Mouse (Mus musculus): Measurements from ENCODE around the gene Olfr670. TPM values are rescaled to one million over a fixed set of nuclear protein-coding genes. Genes with fewer than 3 reads are reported as not detected.
"Not testable (repeated sequence)": the region's sequence is repeated elsewhere in the genome, so short reads cannot be mapped to it uniquely, and the experiment has no call there.

Olfr670 gene
- not detected in 2 replicates for polyA plus RNA-seq (2015; fragmentation: Nextera tagmentation; extraction: Ambion mirVana)

- WGBS: 65% methylated on average over 1 of the region's 1 CpGs
- no peak within 1 kb of the TSS for H3K4me3 ChIP-seq
- no peak within 1 kb of the TSS for H3K27ac ChIP-seq (replicated peaks)
- no peaks in the 10 kb centered on the region for H3K4me1 ChIP-seq (replicated peaks)
- H3K9ac ChIP-seq: no peak within 1 kb of the TSS
- H3K36me3 ChIP-seq: no peaks in the 10 kb centered on the region
- no peaks in the 10 kb centered on the region for H3K9me3 ChIP-seq
- ATAC-seq (ENCODE audit: low FRiP score, low read depth): no peak
- H3K27me3 ChIP-seq: no peaks in the 10 kb centered on the region
- no peak within 1 kb of the TSS for H3K4me2 ChIP-seq
Observed at GRCm38 (mm10) chr7:104962520-104962919, at the start of gene Olfr670. Gene Olfr670 (minus strand): TSS chr7:104962620.

- Histone ChIP-seq H3K4me1 (replicated peaks) (no peaks in the 10 kb centered on the region), H3K27me3 (no peaks in the 10 kb centered on the region), H3K9ac (no peak within 1 kb of the TSS), H3K4me2 (no peak within 1 kb of the TSS), H3K4me3 (no peak within 1 kb of the TSS), H3K9me3 (no peaks in the 10 kb centered on the region), H3K36me3 (no peaks in the 10 kb centered on the region), H3K27ac (replicated peaks) (no peak within 1 kb of the TSS)
- ATAC-seq (ENCODE audit: low FRiP score, low read depth): no peak
Observed at GRCm38 (mm10) chr7:105001929-105002328, 39.5 kb upstream of the Olfr670 start, which contains the start of gene Olfr672. Gene Olfr672 (minus strand): TSS chr7:105002029.

- WGBS: 75% methylated on average over 1 of the region's 1 CpGs
- H3K4me2 ChIP-seq: no peak within 1 kb of the TSS
Observed at GRCm38 (mm10) chr7:104979026-104979425, 16.6 kb upstream of the Olfr670 start, which contains the start of gene Olfr671. Gene Olfr671 (minus strand): TSS chr7:104979126.

DNA sequence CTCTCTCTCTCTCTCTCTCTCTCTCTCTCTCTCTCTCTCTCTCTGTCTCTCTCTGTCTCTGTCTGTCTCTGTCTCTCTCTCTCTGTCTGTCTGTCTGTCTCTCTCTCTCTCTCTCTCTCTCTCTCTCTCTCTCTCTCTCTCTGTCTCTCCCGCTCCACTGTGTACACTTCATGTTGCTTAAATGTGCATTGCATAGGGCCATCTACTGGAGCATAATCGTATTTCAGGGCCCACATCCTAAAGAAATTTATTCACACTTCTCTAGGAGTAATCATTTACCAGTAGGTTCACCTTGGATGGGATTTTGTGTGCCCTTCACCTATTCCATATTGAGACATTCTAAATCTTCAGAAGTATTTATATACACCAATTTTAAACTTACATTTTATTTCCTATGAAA is 10.1 kb upstream of the Olfr670 start:
- H3K4me3 ChIP-seq; H3K27ac ChIP-seq (replicated peaks); H3K9ac ChIP-seq; H3K4me2 ChIP-seq; H3K4me1 ChIP-seq (replicated peaks); H3K9me3 ChIP-seq; ATAC-seq (ENCODE audit: low FRiP score, low read depth); H3K36me3 ChIP-seq; H3K27me3 ChIP-seq: not testable (repeated sequence)
- WGBS: 80% methylated on average over 2 of the region's 2 CpGs

More at GRCm38 (mm10) chr7:104979026-104979425, 16.6 kb upstream of the Olfr670 start, which contains the start of gene Olfr671:
- no peaks in the 10 kb centered on the region for H3K27me3 ChIP-seq
- no peak within 1 kb of the TSS for H3K4me3 ChIP-seq
- H3K9ac ChIP-seq: no peak within 1 kb of the TSS
- H3K9me3 ChIP-seq: no peaks in the 10 kb centered on the region
- no peaks in the 10 kb centered on the region for H3K36me3 ChIP-seq
- no peak within 1 kb of the TSS for H3K27ac ChIP-seq (replicated peaks)
- no peak for ATAC-seq (ENCODE audit: low FRiP score, low read depth)
- H3K4me1 ChIP-seq (replicated peaks): no peaks in the 10 kb centered on the region

DNA sequence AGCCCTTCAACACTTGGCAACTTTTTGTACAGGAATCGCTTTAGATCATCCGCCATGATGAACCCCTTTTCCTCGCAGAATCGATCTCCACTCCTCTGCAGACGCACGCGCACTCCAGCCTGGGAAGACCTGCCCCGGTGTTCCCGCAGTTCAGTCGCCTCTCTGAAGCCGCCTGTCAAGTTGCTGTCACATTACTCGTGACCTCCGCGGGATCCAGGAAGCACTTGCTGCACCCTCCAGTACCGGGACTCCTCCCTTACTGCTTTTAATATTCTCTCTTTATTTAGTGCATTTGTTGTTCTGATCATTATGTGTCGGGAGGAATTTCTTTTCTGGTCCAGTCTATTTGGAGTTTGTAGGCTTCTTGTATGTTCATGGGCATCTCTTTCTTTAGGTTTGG is 12.2 kb downstream of the Olfr670 start:
- not testable (repeated sequence) for H3K4me3 ChIP-seq; H3K9me3 ChIP-seq; H3K27me3 ChIP-seq; H3K9ac ChIP-seq; H3K36me3 ChIP-seq; H3K4me1 ChIP-seq (replicated peaks); ATAC-seq (ENCODE audit: low FRiP score, low read depth); H3K4me2 ChIP-seq; H3K27ac ChIP-seq (replicated peaks)
- 95% methylated on average over 16 of the region's 16 CpGs for WGBS

DNA sequence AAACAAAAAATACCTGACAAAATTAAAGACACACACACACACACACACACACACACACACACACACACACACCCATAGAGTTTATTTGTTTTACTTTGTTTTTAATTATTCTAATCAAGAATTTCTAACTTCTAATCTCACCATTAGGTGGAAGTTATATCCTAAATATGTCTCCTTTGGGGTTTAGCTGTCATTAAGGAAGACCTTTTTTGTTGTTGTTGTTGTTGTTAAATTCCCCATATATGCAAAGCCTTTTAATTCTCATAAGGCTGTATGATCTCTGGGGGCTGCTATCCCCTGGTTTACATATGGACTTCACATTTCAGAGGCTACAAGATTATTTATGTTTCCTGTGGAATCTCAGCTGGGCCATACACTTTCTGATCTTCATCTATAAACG is 28.5 kb downstream of the Olfr670 start, which contains the start of gene Olfr669:
Gene Olfr669, plus strand, starts transcription at position 301 of the 400 bp plus-strand sequence.
- H3K27ac ChIP-seq (replicated peaks): no peak within 1 kb of the TSS
- H3K36me3 ChIP-seq: no peaks in the 10 kb centered on the region
- H3K27me3 ChIP-seq: no peaks in the 10 kb centered on the region
- H3K4me3 ChIP-seq: no peak within 1 kb of the TSS
- ATAC-seq (ENCODE audit: low FRiP score, low read depth): no peak
- no peaks in the 10 kb centered on the region for H3K9me3 ChIP-seq
- no peak within 1 kb of the TSS for H3K4me2 ChIP-seq
- no peak within 1 kb of the TSS for H3K9ac ChIP-seq
- no peaks in the 10 kb centered on the region for H3K4me1 ChIP-seq (replicated peaks)
- WGBS: 89% methylated on average over 1 of the region's 1 CpGs

DNA sequence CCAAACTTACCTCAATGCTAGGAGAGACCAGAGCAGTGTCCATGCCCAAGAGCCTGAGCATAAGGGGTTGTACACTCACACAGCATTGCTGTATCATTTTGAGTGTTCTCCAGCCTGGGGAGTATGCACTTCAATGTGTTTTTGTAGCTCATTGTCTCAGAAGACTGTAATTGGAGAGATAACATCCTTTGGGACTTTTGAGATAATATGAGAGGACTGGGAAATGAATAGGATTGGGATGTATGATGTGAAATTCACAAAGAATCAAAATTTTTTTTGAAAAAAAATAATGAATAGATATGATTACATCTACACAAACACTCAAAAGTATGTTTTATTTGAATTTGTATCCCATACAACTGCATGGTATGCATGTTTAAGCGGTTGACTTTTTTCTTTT is 34.5 kb downstream of the Olfr670 start, which contains the start of gene Olfr668:
Gene Olfr668, minus strand, starts transcription at position 101 of the 400 bp plus-strand sequence.
- ATAC-seq (ENCODE audit: low FRiP score, low read depth): no peak
- H3K4me3 ChIP-seq: no peak within 1 kb of the TSS
- H3K27ac ChIP-seq (replicated peaks): no peak within 1 kb of the TSS
- no peaks in the 10 kb centered on the region for H3K4me1 ChIP-seq (replicated peaks)
- no peaks in the 10 kb centered on the region for H3K9me3 ChIP-seq
- H3K27me3 ChIP-seq: no peaks in the 10 kb centered on the region
- WGBS: 79% methylated on average over 1 of the region's 1 CpGs
- no peak within 1 kb of the TSS for H3K4me2 ChIP-seq
- H3K9ac ChIP-seq: no peak within 1 kb of the TSS
- H3K36me3 ChIP-seq: no peaks in the 10 kb centered on the region

- Histone ChIP-seq H3K4me3 (no peak within 1 kb of the TSS), H3K4me2 (no peak within 1 kb of the TSS), H3K9me3 (no peaks in the 10 kb centered on the region), H3K4me1 (replicated peaks) (no peaks in the 10 kb centered on the region), H3K36me3 (no peaks in the 10 kb centered on the region), H3K9ac (no peak within 1 kb of the TSS), H3K27me3 (no peaks in the 10 kb centered on the region), H3K27ac (replicated peaks) (no peak within 1 kb of the TSS)
- 95% methylated on average over 1 of the region's 1 CpGs for WGBS
- no peak for ATAC-seq (ENCODE audit: low FRiP score, low read depth)
Observed at GRCm38 (mm10) chr7:104921382-104921781, 41.0 kb downstream of the Olfr670 start, which contains the start of gene Olfr667. Gene Olfr667 (minus strand): TSS chr7:104921482.

Other genes with a start within 250 kb of the Olfr670 start
- gene Usp17le, start 185.2 kb downstream of the Olfr670 start, polyA plus RNA-seq (2015; fragmentation: Nextera tagmentation; extraction: Ambion mirVana): not detected in 2 replicates
- not detected in 2 replicates for gene Usp17lb, start 120.0 kb downstream of the Olfr670 start, polyA plus RNA-seq (2015; fragmentation: Nextera tagmentation; extraction: Ambion mirVana)
- not detected in 2 replicates for gene Usp17la, start 105.6 kb downstream of the Olfr670 start, polyA plus RNA-seq (2015; fragmentation: Nextera tagmentation; extraction: Ambion mirVana)
- not detected in 2 replicates for gene Olfr665, start 84.6 kb downstream of the Olfr670 start, polyA plus RNA-seq (2015; fragmentation: Nextera tagmentation; extraction: Ambion mirVana)
- not detected in 2 replicates for gene Olfr666, start 66.7 kb downstream of the Olfr670 start, polyA plus RNA-seq (2015; fragmentation: Nextera tagmentation; extraction: Ambion mirVana)
- not detected in 2 replicates for gene Olfr667, start 41.1 kb downstream of the Olfr670 start, polyA plus RNA-seq (2015; fragmentation: Nextera tagmentation; extraction: Ambion mirVana)
- not detected in 2 replicates for gene Olfr668, start 34.6 kb downstream of the Olfr670 start, polyA plus RNA-seq (2015; fragmentation: Nextera tagmentation; extraction: Ambion mirVana)
- not detected in 2 replicates for gene Olfr669, start 28.4 kb downstream of the Olfr670 start, polyA plus RNA-seq (2015; fragmentation: Nextera tagmentation; extraction: Ambion mirVana)
- not detected in 2 replicates for gene Olfr671, start 16.5 kb upstream of the Olfr670 start, polyA plus RNA-seq (2015; fragmentation: Nextera tagmentation; extraction: Ambion mirVana)
- gene Olfr672, start 39.4 kb upstream of the Olfr670 start, polyA plus RNA-seq (2015; fragmentation: Nextera tagmentation; extraction: Ambion mirVana): not detected in 2 replicates
- not detected in 2 replicates for gene Olfr675, start 65.8 kb upstream of the Olfr670 start, polyA plus RNA-seq (2015; fragmentation: Nextera tagmentation; extraction: Ambion mirVana)
- not detected in 2 replicates for gene Olfr676, start 70.1 kb upstream of the Olfr670 start, polyA plus RNA-seq (2015; fragmentation: Nextera tagmentation; extraction: Ambion mirVana)
- not detected in 2 replicates for gene Olfr677, start 88.8 kb upstream of the Olfr670 start, polyA plus RNA-seq (2015; fragmentation: Nextera tagmentation; extraction: Ambion mirVana)
- gene Olfr678, start 101.9 kb upstream of the Olfr670 start, polyA plus RNA-seq (2015; fragmentation: Nextera tagmentation; extraction: Ambion mirVana): not detected in 2 replicates
- not detected in 2 replicates for gene Olfr679, start 118.6 kb upstream of the Olfr670 start, polyA plus RNA-seq (2015; fragmentation: Nextera tagmentation; extraction: Ambion mirVana)
- gene Olfr680-ps1, start 130.2 kb upstream of the Olfr670 start, polyA plus RNA-seq (2015; fragmentation: Nextera tagmentation; extraction: Ambion mirVana): not detected in 2 replicates
- gene Olfr681, start 154.2 kb upstream of the Olfr670 start, polyA plus RNA-seq (2015; fragmentation: Nextera tagmentation; extraction: Ambion mirVana): not detected in 2 replicates
- not detected in 2 replicates for gene Olfr683, start 184.4 kb upstream of the Olfr670 start, polyA plus RNA-seq (2015; fragmentation: Nextera tagmentation; extraction: Ambion mirVana)
- not detected in 2 replicates for gene Olfr684, start 201.0 kb upstream of the Olfr670 start, polyA plus RNA-seq (2015; fragmentation: Nextera tagmentation; extraction: Ambion mirVana)
- not detected in 2 replicates for gene Olfr685, start 223.4 kb upstream of the Olfr670 start, polyA plus RNA-seq (2015; fragmentation: Nextera tagmentation; extraction: Ambion mirVana)
- gene Olfr686, start 244.9 kb upstream of the Olfr670 start, polyA plus RNA-seq (2015; fragmentation: Nextera tagmentation; extraction: Ambion mirVana): not detected in 2 replicates